Mouse (Mus musculus) spleen, adult 12 weeks (tissue): ENCODE data around the gene Lpcat1.

Experiments used
- DNase-seq: peaks from one replicate; pipeline ENCODE4 v3.0.0; 2022; ENCODE audit warnings: low spot score

Lpcat1 gene

GRCm38 (mm10) chr13:73467034-73467420 is at the start of gene Lpcat1:
Lpcat1 (plus strand) TSS chr13:73467197.
- DNase-seq, result peak; percentile 85

GRCm38 (mm10) chr13:73417478-73418220 is 49.3 kb upstream of the Lpcat1 start:
- DNase-seq, result no peak

GRCm38 (mm10) chr13:73418297-73418696 is 48.7 kb upstream of the Lpcat1 start:
- DNase-seq, result no peak

GRCm38 (mm10) chr13:73419244-73419643 is 47.8 kb upstream of the Lpcat1 start:
- DNase-seq, result no peak

- no peak for DNase-seq
These were observed 44.0 kb upstream of the Lpcat1 start for GRCm38 (mm10) chr13:73423043-73423442.

- no peak for DNase-seq
These were observed 42.0 kb upstream of the Lpcat1 start for GRCm38 (mm10) chr13:73425035-73425434.

- peak; percentile 66 for DNase-seq
These were observed 41.0 kb upstream of the Lpcat1 start for GRCm38 (mm10) chr13:73425839-73426490.

GRCm38 (mm10) chr13:73426587-73426986 is 40.4 kb upstream of the Lpcat1 start:
- DNase-seq, result no peak

GRCm38 (mm10) chr13:73429605-73430321 is 37.2 kb upstream of the Lpcat1 start:
- DNase-seq, result no peak

- DNase-seq, result no peak
These were observed 34.4 kb upstream of the Lpcat1 start for GRCm38 (mm10) chr13:73432466-73433149.

GRCm38 (mm10) chr13:73433681-73434535 is 33.1 kb upstream of the Lpcat1 start:
- DNase-seq, result no peak

GRCm38 (mm10) chr13:73434687-73435086 is 32.3 kb upstream of the Lpcat1 start:
- no peak for DNase-seq

- no peak for DNase-seq
These were observed 31.3 kb upstream of the Lpcat1 start for GRCm38 (mm10) chr13:73435662-73436061.

GRCm38 (mm10) chr13:73439057-73439456 is 27.9 kb upstream of the Lpcat1 start:
- no peak for DNase-seq

- no peak for DNase-seq
These were observed 26.0 kb upstream of the Lpcat1 start for GRCm38 (mm10) chr13:73441032-73441431.

GRCm38 (mm10) chr13:73441686-73442085 is 25.3 kb upstream of the Lpcat1 start:
- no peak for DNase-seq

GRCm38 (mm10) chr13:73442431-73442830 is 24.6 kb upstream of the Lpcat1 start:
- no peak for DNase-seq

GRCm38 (mm10) chr13:73443093-73443821 is 23.7 kb upstream of the Lpcat1 start:
- peak; percentile 48 for DNase-seq

- DNase-seq, result no peak
These were observed 21.9 kb upstream of the Lpcat1 start for GRCm38 (mm10) chr13:73445087-73445486.

- DNase-seq, result no peak
These were observed 20.9 kb upstream of the Lpcat1 start for GRCm38 (mm10) chr13:73446076-73446475.

GRCm38 (mm10) chr13:73446494-73446893 is 20.5 kb upstream of the Lpcat1 start:
- DNase-seq, result no peak
